Mouse (Mus musculus): ENCODE measurements around the gene Slc4a11. TPM values are rescaled to one million over a fixed set of nuclear protein-coding genes. Genes with fewer than 3 reads are reported as not detected.

Gene Slc4a11
- polyA plus RNA-seq, 1 experiment = 3.5 TPM

GRCm38 (mm10) chr2:130724369-130724768 lies 27.1 kb upstream of the Slc4a11 start:
- H3K27ac ChIP-seq (ENCODE audit: insufficient read depth, low read length) = no peak overlapping the region
- TF ChIP-seq CTCF (IDR thresholded peaks at IDR 0.05; ENCODE audit: borderline replicate concordance, insufficient read depth, low read length) (no peak), POLR2A (IDR thresholded peaks at IDR 0.05; ENCODE audit: low read depth, low read length) (no peak)
- no peak overlapping the region for H3K4me3 ChIP-seq (ENCODE audit: insufficient read depth, low read length)

DNA sequence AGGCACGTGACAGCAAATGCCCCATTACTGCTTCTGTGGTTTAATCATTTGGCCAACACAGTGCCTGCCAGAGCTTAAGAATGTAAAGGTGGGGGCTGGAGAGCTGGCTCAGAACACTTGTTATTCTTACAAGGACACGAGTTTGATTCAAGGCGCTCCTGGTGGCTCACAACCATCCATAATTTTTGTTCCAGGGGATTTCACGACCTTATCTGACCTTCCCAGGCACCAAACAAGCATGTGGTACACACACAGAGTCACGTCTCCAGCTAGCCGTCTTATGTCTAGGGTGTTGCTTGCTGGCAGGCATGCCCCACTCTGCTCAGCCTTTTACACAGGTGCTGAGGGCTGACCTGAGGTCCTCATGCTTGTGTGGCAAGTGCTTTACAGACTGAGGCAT lies 20.6 kb upstream of the Slc4a11 start:
- no peaks in the 10 kb centered on the region for H3K4me1 ChIP-seq (ENCODE audit: control insufficient read depth, insufficient read depth, low read length)
- no peak overlapping the region for H3K27ac ChIP-seq (ENCODE audit: insufficient read depth, low read length)
- H3K4me3 ChIP-seq (ENCODE audit: insufficient read depth, low read length) = no peak overlapping the region
- TF ChIP-seq CTCF (IDR thresholded peaks at IDR 0.05; ENCODE audit: borderline replicate concordance, insufficient read depth, low read length) = no peak
- no peak for TF ChIP-seq POLR2A (IDR thresholded peaks at IDR 0.05; ENCODE audit: low read depth, low read length)

More at GRCm38 (mm10) chr2:130724369-130724768, 27.1 kb upstream of the Slc4a11 start:
- no peaks in the 10 kb centered on the region for H3K4me1 ChIP-seq (ENCODE audit: control insufficient read depth, insufficient read depth, low read length)

- H3K4me3 ChIP-seq (ENCODE audit: insufficient read depth, low read length) = no peak overlapping the region
- no peak overlapping the region for H3K27ac ChIP-seq (ENCODE audit: insufficient read depth, low read length)
- H3K4me1 ChIP-seq (ENCODE audit: control insufficient read depth, insufficient read depth, low read length) = no peaks in the 10 kb centered on the region
- TF ChIP-seq CTCF (IDR thresholded peaks at IDR 0.05; ENCODE audit: borderline replicate concordance, insufficient read depth, low read length) (no peak), POLR2A (IDR thresholded peaks at IDR 0.05; ENCODE audit: low read depth, low read length) (no peak)
These were observed 9.7 kb upstream of the Slc4a11 start for GRCm38 (mm10) chr2:130707057-130707456.

DNA sequence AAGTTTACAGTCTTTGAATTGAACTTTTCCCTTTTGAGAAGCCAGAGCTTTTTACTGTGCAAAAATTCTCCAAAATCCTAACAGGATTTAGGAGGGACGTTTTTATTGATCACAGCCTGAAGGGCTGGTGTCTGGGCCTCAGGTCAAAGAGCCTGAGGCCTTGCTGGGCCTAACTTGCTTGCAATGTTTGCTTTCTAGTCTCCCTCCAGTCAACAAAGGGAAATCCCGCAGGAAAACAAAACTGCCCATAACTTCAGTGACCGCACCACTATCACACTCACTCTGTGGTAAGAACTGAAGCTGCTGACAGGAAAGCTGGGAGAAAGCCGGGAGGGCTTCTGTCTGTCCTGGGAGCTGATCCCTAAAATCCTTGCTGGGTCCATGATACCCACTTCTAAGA lies 9.3 kb upstream of the Slc4a11 start:
- H3K4me1 ChIP-seq (ENCODE audit: control insufficient read depth, insufficient read depth, low read length) = no peaks in the 10 kb centered on the region
- no peak overlapping the region for H3K27ac ChIP-seq (ENCODE audit: insufficient read depth, low read length)
- TF ChIP-seq CTCF (IDR thresholded peaks at IDR 0.05; ENCODE audit: borderline replicate concordance, insufficient read depth, low read length) (no peak), POLR2A (IDR thresholded peaks at IDR 0.05; ENCODE audit: low read depth, low read length) (no peak)
- no peak overlapping the region for H3K4me3 ChIP-seq (ENCODE audit: insufficient read depth, low read length)

DNA sequence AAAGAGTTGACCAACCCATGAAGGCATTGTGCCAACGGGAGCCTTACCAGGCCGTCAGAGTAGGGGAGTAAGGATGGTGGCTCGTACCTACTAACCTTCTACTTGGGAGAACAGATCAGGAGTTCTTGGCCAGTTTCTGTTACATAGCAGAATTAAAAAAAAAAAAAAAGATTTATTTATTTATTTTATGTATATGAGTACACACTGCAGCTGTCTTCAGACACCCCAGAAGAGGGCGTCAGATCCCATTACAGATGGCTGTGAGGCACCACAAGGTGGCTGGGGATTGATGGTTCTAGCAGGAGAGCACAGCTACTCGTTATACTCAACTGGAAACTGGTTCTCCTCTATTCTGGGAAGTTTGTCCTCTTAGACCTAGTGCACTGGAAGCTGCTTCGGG lies 7.9 kb upstream of the Slc4a11 start:
- Histone ChIP-seq H3K4me3 (ENCODE audit: insufficient read depth, low read length) (no peak overlapping the region), H3K4me1 (ENCODE audit: control insufficient read depth, insufficient read depth, low read length) (no peaks in the 10 kb centered on the region), H3K27ac (ENCODE audit: insufficient read depth, low read length) (no peak overlapping the region)
- TF ChIP-seq CTCF (IDR thresholded peaks at IDR 0.05; ENCODE audit: borderline replicate concordance, insufficient read depth, low read length) = no peak
- no peak for TF ChIP-seq POLR2A (IDR thresholded peaks at IDR 0.05; ENCODE audit: low read depth, low read length)

DNA sequence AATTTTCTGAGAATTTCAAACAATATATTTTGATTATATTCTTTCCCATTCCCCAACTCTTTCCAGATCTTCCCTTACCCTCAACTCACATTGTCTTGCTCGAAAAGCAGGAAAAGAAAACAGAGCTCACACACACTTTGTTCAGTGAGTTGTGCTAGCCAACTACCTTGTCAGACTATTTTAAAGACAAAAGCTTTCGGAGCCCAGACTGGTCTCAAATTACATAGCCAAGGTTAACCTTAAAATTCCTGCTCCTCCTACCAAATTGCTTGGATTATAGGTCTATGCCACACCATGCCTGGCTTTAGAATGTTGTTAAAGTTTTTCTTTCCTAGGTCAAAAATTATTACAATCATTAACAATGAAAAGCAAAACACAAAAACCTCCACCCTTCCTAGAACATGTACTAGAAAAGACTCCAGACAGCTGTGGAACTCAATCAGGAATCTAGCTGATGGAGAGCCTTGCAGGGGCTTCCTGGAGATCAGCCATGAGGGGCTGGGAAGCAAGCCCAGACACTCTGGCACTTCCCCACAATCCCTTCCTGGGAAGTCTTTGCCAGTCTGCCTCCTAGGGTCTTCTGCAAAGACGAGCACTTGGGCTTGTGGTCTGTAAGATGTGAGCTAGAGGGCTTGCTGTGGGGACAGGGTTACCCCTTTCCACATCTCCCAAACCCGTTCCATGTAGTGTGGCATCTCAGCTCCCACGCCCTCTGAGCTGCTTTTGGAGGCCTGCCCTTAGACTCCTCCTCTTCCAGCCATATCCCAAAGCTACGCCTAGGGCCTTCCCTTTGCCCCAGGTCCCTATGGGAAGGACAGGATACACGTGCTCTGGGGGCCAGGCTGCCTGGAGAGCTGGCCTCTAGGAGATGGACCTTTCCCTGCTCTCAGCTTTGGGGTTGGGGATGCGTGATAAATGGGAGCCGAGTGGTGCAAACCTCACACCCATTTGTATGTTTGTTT lies 7.0 kb upstream of the Slc4a11 start:
- TF ChIP-seq CTCF (IDR thresholded peaks at IDR 0.05; ENCODE audit: borderline replicate concordance, insufficient read depth, low read length) = no peak
- no peak for TF ChIP-seq POLR2A (IDR thresholded peaks at IDR 0.05; ENCODE audit: low read depth, low read length)
- H3K27ac ChIP-seq (ENCODE audit: insufficient read depth, low read length) = no peak overlapping the region
- no peak overlapping the region for H3K4me3 ChIP-seq (ENCODE audit: insufficient read depth, low read length)
- H3K4me1 ChIP-seq (ENCODE audit: control insufficient read depth, insufficient read depth, low read length) = no peaks in the 10 kb centered on the region

DNA sequence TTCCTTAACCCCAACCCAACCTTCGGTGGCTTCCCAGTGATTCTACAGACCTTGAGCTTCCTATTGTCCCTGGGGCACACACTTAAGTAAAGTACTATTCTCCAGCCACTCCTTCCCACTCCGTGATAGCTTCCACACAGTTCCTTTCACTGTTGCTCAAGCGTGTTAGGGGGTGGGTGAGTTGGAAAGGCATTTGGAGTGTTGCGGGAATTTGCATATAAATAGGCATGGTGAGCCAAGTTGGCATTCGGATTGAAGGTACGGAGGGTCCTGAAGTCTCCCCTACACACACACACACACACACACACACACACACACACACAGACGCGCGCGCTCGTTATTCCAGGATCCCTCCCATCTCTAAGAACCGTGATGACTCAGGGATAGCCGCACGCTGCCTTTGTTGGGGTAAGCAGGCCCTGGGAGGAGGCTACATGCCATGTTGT lies 525 bp upstream of the Slc4a11 start:
- Histone ChIP-seq H3K27ac (ENCODE audit: insufficient read depth, low read length) (no peak overlapping the region), H3K4me1 (ENCODE audit: control insufficient read depth, insufficient read depth, low read length) (peaks cover 4% of the 10 kb centered on the region; the same call in 1 of the 2 replicates), H3K4me3 (ENCODE audit: insufficient read depth, low read length) (peak overlapping the region; percentile 50)
- TF ChIP-seq CTCF (IDR thresholded peaks at IDR 0.05; ENCODE audit: borderline replicate concordance, insufficient read depth, low read length) (no peak), POLR2A (IDR thresholded peaks at IDR 0.05; ENCODE audit: low read depth, low read length) (no peak; the same call in none of the 2 replicates)

DNA sequence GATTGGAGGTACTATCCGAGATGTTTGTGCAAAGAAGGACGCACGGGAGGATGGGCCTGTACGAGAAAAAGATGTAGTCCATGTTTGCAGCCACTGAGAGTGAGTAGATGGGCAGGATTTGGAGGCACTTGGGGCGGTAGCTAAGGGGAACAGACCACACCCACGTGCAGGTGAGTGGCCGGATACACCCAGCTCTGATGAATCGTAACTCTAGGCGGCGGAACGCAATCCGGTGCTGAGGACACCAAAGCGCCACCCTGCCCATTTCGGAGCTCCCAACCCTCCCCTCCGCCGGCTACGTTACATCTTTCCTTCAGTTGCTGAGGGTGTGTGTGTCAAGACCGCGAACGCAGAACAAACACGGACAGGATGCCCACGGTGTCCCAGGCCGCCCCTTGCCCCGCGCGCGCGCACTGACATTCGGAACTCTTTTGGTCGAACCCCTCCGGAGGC lies 593 bp downstream of the Slc4a11 start:
- Histone ChIP-seq H3K27ac (ENCODE audit: insufficient read depth, low read length) (no peak overlapping the region), H3K4me3 (ENCODE audit: insufficient read depth, low read length) (peak overlapping the region; percentile 50), H3K4me1 (ENCODE audit: control insufficient read depth, insufficient read depth, low read length) (peaks cover 4% of the 10 kb centered on the region; the same call in 1 of the 2 replicates)
- TF ChIP-seq CTCF (IDR thresholded peaks at IDR 0.05; ENCODE audit: borderline replicate concordance, insufficient read depth, low read length) = no peak
- TF ChIP-seq POLR2A (IDR thresholded peaks at IDR 0.05; ENCODE audit: low read depth, low read length) = no peak

- Histone ChIP-seq H3K4me3 (ENCODE audit: insufficient read depth, low read length) (no peak overlapping the region), H3K4me1 (ENCODE audit: control insufficient read depth, insufficient read depth, low read length) (peaks cover 11% of the 10 kb centered on the region), H3K27ac (ENCODE audit: insufficient read depth, low read length) (no peak overlapping the region)
- TF ChIP-seq POLR2A (IDR thresholded peaks at IDR 0.05; ENCODE audit: low read depth, low read length) = no peak
- no peak for TF ChIP-seq CTCF (IDR thresholded peaks at IDR 0.05; ENCODE audit: borderline replicate concordance, insufficient read depth, low read length)
These were observed 3.8 kb downstream of the Slc4a11 start for GRCm38 (mm10) chr2:130693563-130693962.

DNA sequence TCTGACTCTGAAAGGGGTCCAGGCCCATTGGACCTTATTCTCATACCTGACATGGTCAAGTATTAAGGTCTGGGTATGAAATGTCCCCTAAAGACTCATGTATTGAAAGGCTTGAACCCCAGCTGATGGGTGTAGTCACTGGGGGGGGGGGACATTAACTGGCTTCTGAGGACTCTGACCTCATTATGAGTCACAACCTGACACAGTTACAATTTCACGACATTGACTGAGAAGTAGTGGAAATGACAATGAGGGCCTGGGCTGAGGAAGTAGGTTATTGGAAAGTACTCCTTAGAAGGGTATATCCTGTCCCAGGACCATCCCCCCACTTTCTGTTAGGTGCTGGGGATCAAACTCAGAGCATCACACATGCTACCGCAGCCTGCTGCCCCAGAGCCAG lies 8.3 kb downstream of the Slc4a11 start:
- peak overlapping the region; percentile 8; the same call in 1 of the 2 replicates for H3K27ac ChIP-seq (ENCODE audit: insufficient read depth, low read length)
- no peak overlapping the region for H3K4me3 ChIP-seq (ENCODE audit: insufficient read depth, low read length)
- H3K4me1 ChIP-seq (ENCODE audit: control insufficient read depth, insufficient read depth, low read length) = peaks cover 7% of the 10 kb centered on the region; the same call in 1 of the 2 replicates
- TF ChIP-seq CTCF (IDR thresholded peaks at IDR 0.05; ENCODE audit: borderline replicate concordance, insufficient read depth, low read length) (no peak), POLR2A (IDR thresholded peaks at IDR 0.05; ENCODE audit: low read depth, low read length) (no peak)

Data from embryonic fibroblast, embryonic 13.5 days (primary cell).